Mouse (Mus musculus) heart, adult 2 months (tissue): ENCODE results near the gene Hoxc6. TPM values are rescaled to one million over a fixed set of nuclear protein-coding genes. Genes with fewer than 3 reads are reported as not detected.

Experiments
- DNase-seq, 2 experiments: peaks; one replicate each; pipeline ENCODE4 v3.0.0; 2021
- H3K27ac ChIP-seq: fragments of 200-600 bp; 2 replicates; pipeline ENCODE4 v1.8.1; 2022
- H3K27me3 ChIP-seq: fragments of 200-500 bp; 2 replicates; pipeline ENCODE4 v1.6.1; 2012; ENCODE audit warnings: mild to moderate bottlenecking, low read length, inconsistent platforms, mixed read lengths; ENCODE audit not compliant: control insufficient read depth, insufficient read depth
- H3K36me3 ChIP-seq: fragments of 200-500 bp; 2 replicates; pipeline ENCODE4 v1.6.1; 2012; ENCODE audit warnings: low read length, inconsistent platforms; ENCODE audit not compliant: control insufficient read depth, insufficient read depth
- H3K4me1 ChIP-seq: fragments of 200-500 bp; 2 replicates; pipeline ENCODE4 v1.6.1; 2011; ENCODE audit warnings: low read length; ENCODE audit not compliant: control insufficient read depth, insufficient read depth
- H3K4me3 ChIP-seq: fragments of 200-600 bp; 2 replicates; pipeline ENCODE4 v1.8.1; 2022
- H3K79me2 ChIP-seq: fragments of 200-500 bp; replicated peaks from 2 replicates; pipeline ENCODE4 v1.6.1; 2012; ENCODE audit warnings: mild to moderate bottlenecking, inconsistent platforms, low read length, moderate library complexity, mixed read lengths; ENCODE audit not compliant: control insufficient read depth, insufficient read depth
- H3K9ac ChIP-seq: fragments of 200-500 bp; 2 replicates; pipeline ENCODE4 v1.6.1; 2012; ENCODE audit warnings: low read depth, mild to moderate bottlenecking, control low read depth, inconsistent platforms, low read length, mixed read lengths
- CTCF ChIP-seq: fragments of 200-600 bp; IDR thresholded peaks from 2 replicates; pipeline ENCODE4 v1.8.1; 2022; ENCODE audit warnings: antibody characterized with exemption, mild to moderate bottlenecking, moderate library complexity
- EP300 ChIP-seq: fragments of 200-500 bp; IDR thresholded peaks from 2 replicates; pipeline ENCODE4 v1.6.1; 2011; ENCODE audit warnings: low read depth, low read length, control low read depth; ENCODE audit not compliant: insufficient read depth
- POLR2A ChIP-seq: fragments of 200-500 bp; IDR thresholded peaks from 2 replicates; pipeline ENCODE4 v1.6.1; 2011; ENCODE audit warnings: mild to moderate bottlenecking, low read depth, low read length, control low read depth; ENCODE audit not compliant: insufficient read depth
- WGBS: fragments of 180-500 bp; shearing (Covaris S2); methylation state at CpG from one replicate; pipeline ENCODE4 v1.1.7; 2018; 5-methylcytosine and 5-hydroxymethylcytosine counted together
- intact Hi-C: fragments of 180-260 bp; cut with DNase I; formaldehyde crosslinking; loops from one replicate; pipeline ENCODE4 v1.15.1; 2025
- polyA plus RNA-seq: library from polyadenylated mRNA; depleted of rRNA; stranded (reverse); fragments of >200 nt; gene quantifications from 2 replicates; pipeline ENCODE4 v1.2.3, GENCODE M21; 2012
- total RNA-seq, 2 experiments: library from RNA; stranded (reverse); gene quantifications; 2 replicates each; pipeline ENCODE4 v1.2.3; 2021

Hoxc6 gene
- total and polyA plus RNA-seq, 3 experiments = not detected

DNA sequence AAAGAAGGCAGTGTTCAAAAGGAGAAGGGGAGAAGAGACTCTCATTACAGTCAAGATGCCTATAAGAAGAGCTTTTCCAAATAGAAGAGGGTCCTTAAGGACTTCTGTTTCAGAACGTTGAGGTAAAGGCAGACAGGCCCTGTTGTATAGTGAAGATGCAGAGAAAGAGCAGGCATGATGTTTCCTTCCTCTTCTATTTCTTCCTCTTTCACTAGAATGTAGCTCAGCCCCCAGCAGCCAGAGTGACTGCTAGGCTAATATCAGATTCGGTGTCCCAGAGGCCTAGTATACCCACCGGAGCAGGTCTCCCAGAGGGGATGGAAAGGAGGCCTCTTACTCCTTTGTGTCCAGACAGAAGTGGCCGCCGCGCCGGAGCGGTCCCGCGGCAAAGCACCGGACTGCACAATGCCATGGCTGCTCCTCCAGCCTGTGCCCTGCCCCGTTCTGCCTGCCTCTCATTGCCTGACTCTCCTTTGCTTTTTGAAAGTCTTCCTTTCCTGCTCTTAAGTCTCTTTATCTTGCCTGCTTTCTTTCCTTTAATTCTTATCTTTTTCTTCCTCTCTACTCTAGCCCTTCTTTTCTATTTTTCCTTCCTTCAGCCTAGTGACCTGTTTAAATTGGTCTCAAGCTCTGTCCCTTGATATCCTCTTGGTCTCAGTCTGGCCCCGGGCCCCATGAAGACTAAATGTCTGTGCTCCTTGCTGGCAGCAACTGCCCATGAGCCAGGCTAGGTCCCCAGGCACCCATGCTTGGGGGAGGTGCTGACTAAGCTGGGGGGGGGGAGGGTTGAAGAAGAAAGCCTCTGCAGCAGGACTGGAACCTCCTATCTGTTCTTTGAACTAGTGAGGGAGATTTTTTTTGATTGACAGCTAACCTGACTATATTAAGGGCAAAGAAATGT, 19.2 kb upstream of the Hoxc6 start:
- H3K4me3 ChIP-seq = no peak overlapping the region
- H3K4me1 ChIP-seq = no peaks in the 10 kb centered on the region
- TF ChIP-seq EP300 (no peak), POLR2A (no peak), CTCF (no peak)

DNA sequence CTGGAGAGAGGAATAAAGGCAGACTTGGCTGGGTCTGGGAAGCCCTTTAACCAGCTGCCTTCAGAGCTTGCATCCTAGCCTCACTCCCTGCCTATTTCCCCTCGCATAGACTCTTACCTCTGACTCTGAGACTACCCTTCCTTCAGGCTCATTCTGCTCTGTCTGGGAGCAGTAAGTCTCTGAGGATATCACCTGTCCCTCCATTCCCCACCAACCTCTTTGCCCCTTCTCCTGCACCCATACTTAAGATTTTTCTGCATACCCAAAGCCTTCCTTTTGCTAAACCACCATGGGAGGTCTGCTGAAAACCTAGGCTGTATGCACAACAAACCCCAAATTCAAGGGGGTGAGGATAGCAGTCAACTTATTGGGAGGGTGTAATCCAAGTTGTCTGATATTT, 18.1 kb upstream of the Hoxc6 start:
- peaks cover 30% of the 10 kb centered on the region for H3K27me3 ChIP-seq
- H3K79me2 ChIP-seq = no peaks in the 10 kb centered on the region
- DNase-seq = no peak
- H3K4me3 ChIP-seq = no peak overlapping the region
- no peak for TF ChIP-seq CTCF
- no peak for TF ChIP-seq EP300
- no peak for TF ChIP-seq POLR2A
- H3K27ac ChIP-seq = no peak overlapping the region
- H3K36me3 ChIP-seq = no peaks in the 10 kb centered on the region
- intact Hi-C loops = loop anchor here (10.0 kb wide), 1 partner anchor 325 kb away; no protein-coding TSS in a partner anchor
- 5% methylated on average over 1 of the region's 1 CpGs for WGBS
- no peak overlapping the region for H3K9ac ChIP-seq
- no peaks in the 10 kb centered on the region for H3K4me1 ChIP-seq

More for the DNA sequence above, 19.2 kb upstream of the Hoxc6 start:
- Histone ChIP-seq H3K9ac (no peak overlapping the region), H3K79me2 (no peaks in the 10 kb centered on the region), H3K27ac (no peak overlapping the region), H3K27me3 (peaks cover 32% of the 10 kb centered on the region), H3K36me3 (no peaks in the 10 kb centered on the region)
- WGBS = 26% methylated on average over 13 of the region's 13 CpGs
- no peak for DNase-seq
- intact Hi-C loops = no loop called here

DNA sequence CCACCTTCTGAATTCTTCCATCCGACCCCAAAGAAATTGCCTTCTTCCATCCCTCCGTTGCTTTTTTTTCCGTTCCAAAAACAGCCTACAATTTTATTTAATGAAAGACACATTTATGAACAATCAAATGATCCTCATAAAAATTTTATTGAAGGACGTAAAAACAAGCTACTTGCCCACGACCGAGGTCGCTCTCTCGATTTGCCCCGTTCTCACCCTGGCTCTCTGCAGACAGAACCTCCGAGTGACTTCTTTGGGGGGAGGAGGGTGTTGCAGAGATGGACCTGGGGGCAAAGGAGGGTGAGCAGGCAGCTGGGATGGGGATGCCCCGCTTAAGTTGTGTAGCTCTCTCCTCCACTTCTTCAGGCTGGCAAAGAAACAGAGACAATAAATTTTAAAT, 17.7 kb upstream of the Hoxc6 start:
- 5% methylated on average over 11 of the region's 11 CpGs for WGBS
- no peak for TF ChIP-seq CTCF
- no peak for TF ChIP-seq POLR2A
- TF ChIP-seq EP300 = no peak
- H3K9ac ChIP-seq = no peak overlapping the region
- H3K27me3 ChIP-seq = peaks cover 30% of the 10 kb centered on the region
- no peaks in the 10 kb centered on the region for H3K4me1 ChIP-seq
- no peaks in the 10 kb centered on the region for H3K79me2 ChIP-seq
- DNase-seq = no peak
- H3K4me3 ChIP-seq = no peak overlapping the region
- H3K27ac ChIP-seq = no peak overlapping the region
- intact Hi-C loops = loop anchor here (10.0 kb wide), 1 partner anchor 324 kb away; no protein-coding TSS in a partner anchor
- no peaks in the 10 kb centered on the region for H3K36me3 ChIP-seq

DNA sequence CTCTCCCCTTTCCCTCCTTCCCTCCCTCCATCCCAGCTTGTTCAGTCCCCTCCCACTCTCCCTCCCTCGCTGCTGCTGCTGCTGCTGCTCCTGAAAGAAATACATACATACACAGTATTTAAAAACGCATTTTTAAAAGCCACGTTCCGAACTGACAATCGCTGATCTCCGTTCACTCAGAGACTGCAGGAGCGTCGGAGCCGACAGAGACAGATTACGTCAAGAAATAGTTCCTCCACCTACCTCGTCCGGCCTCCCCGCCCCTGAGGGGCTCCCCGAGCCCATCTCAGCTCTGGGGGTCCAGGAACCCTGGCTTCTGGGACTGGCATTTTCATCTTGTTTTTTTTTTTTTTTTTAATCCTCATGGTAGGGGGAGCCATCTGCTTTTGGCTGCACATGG, 17.1 kb upstream of the Hoxc6 start:
- Histone ChIP-seq H3K27me3 (peaks cover 27% of the 10 kb centered on the region), H3K79me2 (no peaks in the 10 kb centered on the region), H3K36me3 (no peaks in the 10 kb centered on the region), H3K27ac (no peak overlapping the region), H3K4me1 (no peaks in the 10 kb centered on the region), H3K4me3 (no peak overlapping the region), H3K9ac (no peak overlapping the region)
- DNase-seq = no peak
- intact Hi-C loops = loop anchor here (10.0 kb wide), 1 partner anchor 324 kb away; no protein-coding TSS in a partner anchor
- 3% methylated on average over 14 of the region's 14 CpGs for WGBS
- TF ChIP-seq CTCF = no peak
- TF ChIP-seq EP300 = no peak
- no peak for TF ChIP-seq POLR2A

DNA sequence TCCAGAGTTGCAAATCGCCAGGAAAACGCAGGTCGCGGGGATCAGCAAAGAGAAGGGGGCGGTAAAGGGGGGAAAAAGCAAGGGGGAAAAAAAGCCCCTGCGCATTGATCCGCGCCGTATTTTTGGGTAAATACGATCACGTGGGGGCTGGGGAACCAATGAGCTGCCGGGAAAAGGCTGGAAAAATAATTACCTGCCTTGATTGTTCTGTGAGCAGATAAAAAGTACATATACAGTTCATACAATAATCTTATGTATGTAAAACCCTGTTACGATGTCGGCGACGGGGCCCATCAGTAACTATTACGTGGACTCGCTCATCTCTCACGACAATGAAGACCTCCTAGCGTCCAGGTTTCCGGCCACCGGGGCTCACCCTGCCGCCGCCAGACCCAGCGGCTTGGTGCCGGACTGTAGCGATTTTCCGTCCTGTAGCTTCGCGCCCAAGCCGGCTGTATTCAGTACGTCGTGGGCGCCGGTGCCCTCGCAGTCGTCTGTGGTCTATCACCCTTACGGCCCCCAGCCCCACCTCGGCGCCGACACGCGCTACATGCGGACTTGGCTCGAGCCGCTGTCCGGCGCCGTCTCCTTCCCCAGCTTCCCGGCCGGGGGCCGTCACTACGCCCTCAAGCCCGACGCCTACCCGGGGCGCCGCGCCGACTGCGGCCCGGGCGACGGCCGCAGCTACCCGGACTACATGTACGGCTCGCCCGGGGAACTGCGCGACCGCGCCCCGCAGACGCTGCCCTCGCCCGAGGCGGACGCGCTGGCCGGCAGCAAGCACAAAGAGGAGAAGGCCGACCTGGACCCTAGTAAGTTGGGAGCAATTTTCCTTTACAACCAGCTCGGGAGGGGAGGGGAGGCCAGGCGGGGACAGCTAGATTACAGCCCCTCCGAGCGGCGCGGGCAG, 16.4 kb upstream of the Hoxc6 start:
- 2% methylated on average over 88 of the region's 88 CpGs for WGBS
- no peaks in the 10 kb centered on the region for H3K79me2 ChIP-seq
- H3K9ac ChIP-seq = no peak overlapping the region
- no peak for TF ChIP-seq EP300
- TF ChIP-seq CTCF = no peak
- TF ChIP-seq POLR2A = no peak
- intact Hi-C loops = loop anchor here (10.0 kb wide), 1 partner anchor 323 kb away; no protein-coding TSS in a partner anchor
- no peaks in the 10 kb centered on the region for H3K36me3 ChIP-seq
- H3K27me3 ChIP-seq = peaks cover 25% of the 10 kb centered on the region
- DNase-seq = peak in 1 of 2 experiments; percentile 46
- no peak overlapping the region for H3K27ac ChIP-seq
- H3K4me1 ChIP-seq = no peaks in the 10 kb centered on the region
- peak overlapping the region; percentile 9; the same call in 1 of the 2 replicates for H3K4me3 ChIP-seq
